Mouse (Mus musculus) intestine, embryonic 14.5 days (tissue): Measurements from ENCODE around the gene Slc4a8. TPM values are rescaled to one million over a fixed set of nuclear protein-coding genes. Genes with fewer than 3 reads are reported as not detected.
"Not testable (repeated sequence)": the region's sequence is repeated elsewhere in the genome, so short reads cannot be mapped to it uniquely, and the experiment has no call there.

Source experiments
- ATAC-seq: fragments of 200-750 bp; cut with Nextera tagmentation; replicated peaks from 2 replicates; pipeline ENCODE4 v1.8.0; 2017; ENCODE audit warnings: low read depth, moderate number of reproducible peaks, moderate TSS enrichment, moderate library complexity; ENCODE audit not compliant: low FRiP score, low TSS enrichment
- DNase-seq: peaks from one replicate; pipeline ENCODE4 v3.0.0-alpha.2; 2018; ENCODE audit warnings: low spot score
- H3K27ac ChIP-seq: fragments of 300-500 bp; sonication (generic); 2 replicates; pipeline ENCODE4 v1.5.1; 2014; ENCODE audit warnings: low read depth, mild to moderate bottlenecking, control low read depth
- H3K27me3 ChIP-seq: fragments of 300-500 bp; sonication (generic); replicated peaks from 2 replicates; pipeline ENCODE4 v1.6.1; 2014; ENCODE audit warnings: low read length, control low read depth; ENCODE audit not compliant: control insufficient read depth, insufficient read depth
- H3K36me3 ChIP-seq: fragments of 300-500 bp; sonication (generic); 2 replicates; pipeline ENCODE4 v1.6.1; 2014; ENCODE audit warnings: low read length, control low read depth; ENCODE audit not compliant: control insufficient read depth, insufficient read depth
- H3K4me1 ChIP-seq: fragments of 300-500 bp; sonication (generic); replicated peaks from 2 replicates; pipeline ENCODE4 v1.6.1; 2014; ENCODE audit warnings: low read length, control low read depth, mixed read lengths; ENCODE audit not compliant: control insufficient read depth, insufficient read depth
- H3K4me2 ChIP-seq: fragments of 300-500 bp; sonication (generic); 2 replicates; pipeline ENCODE4 v1.6.1; 2014; ENCODE audit warnings: low read length
- H3K4me3 ChIP-seq: fragments of 300-500 bp; sonication (generic); 2 replicates; pipeline ENCODE4 v1.5.1; 2014; ENCODE audit warnings: low read depth, low read length, control low read depth, mixed read lengths
- H3K9ac ChIP-seq: fragments of 300-500 bp; sonication (generic); 2 replicates; pipeline ENCODE4 v1.6.1; 2014; ENCODE audit warnings: mild to moderate bottlenecking, low read length
- H3K9me3 ChIP-seq: fragments of 300-500 bp; sonication (generic); 2 replicates; pipeline ENCODE4 v1.6.1; 2016; ENCODE audit warnings: low read length, control low read depth; ENCODE audit not compliant: control insufficient read depth
- WGBS: fragments of 180-500 bp; shearing (Covaris S2); extraction: QIAGEN DNeasy Blood & Tissue Kit; methylation state at CpG from one replicate; pipeline ENCODE4 v1.1.7; 2014; 5-methylcytosine and 5-hydroxymethylcytosine counted together
- polyA plus RNA-seq: library from polyadenylated mRNA; unstranded; fragments of >200 nt; fragmentation: Nextera tagmentation; extraction: Ambion mirVana; gene quantifications from 2 replicates; pipeline ENCODE4 v1.2.1, GENCODE M21; 2014

Gene Slc4a8
- polyA plus RNA-seq, 1 experiment from 2014 or later: 5.4 TPM

GRCm38 (mm10) chr15:100757527-100757978, 4.0 kb upstream of the Slc4a8 start:
- Histone ChIP-seq H3K4me1 (peaks cover 7% of the 10 kb centered on the region), H3K36me3 (no peaks in the 10 kb centered on the region), H3K27me3 (no peaks in the 10 kb centered on the region), H3K9ac (no peak overlapping the region), H3K9me3 (no peaks in the 10 kb centered on the region), H3K27ac (no peak overlapping the region), H3K4me2 (no peak overlapping the region), H3K4me3 (no peak overlapping the region)
- peak; percentile 3; the same call in 1 of the 2 replicates for ATAC-seq
- DNase-seq: peak; percentile 84
- WGBS: 2% methylated on average over 7 of the region's 7 CpGs

GRCm38 (mm10) chr15:100759286-100759685, 2.3 kb upstream of the Slc4a8 start:
- DNase-seq (peak; percentile 23), ATAC-seq (no peak)
- WGBS: 90% methylated on average over 10 of the region's 10 CpGs
- no peak overlapping the region for H3K4me2 ChIP-seq
- no peak overlapping the region for H3K27ac ChIP-seq
- peaks cover 7% of the 10 kb centered on the region for H3K4me1 ChIP-seq
- no peaks in the 10 kb centered on the region for H3K9me3 ChIP-seq
- no peaks in the 10 kb centered on the region for H3K36me3 ChIP-seq
- no peaks in the 10 kb centered on the region for H3K27me3 ChIP-seq
- no peak overlapping the region for H3K9ac ChIP-seq
- no peak overlapping the region for H3K4me3 ChIP-seq

- Histone ChIP-seq H3K4me1 (peaks cover 7% of the 10 kb centered on the region), H3K4me3 (peak overlapping the region; percentile 59), H3K9ac (no peak overlapping the region), H3K27ac (peak overlapping the region; percentile 12), H3K4me2 (peak overlapping the region; percentile 86), H3K9me3 (no peaks in the 10 kb centered on the region), H3K36me3 (no peaks in the 10 kb centered on the region), H3K27me3 (no peaks in the 10 kb centered on the region)
- ATAC-seq: peak; percentile 3; the same call in 1 of the 2 replicates
- WGBS: 21% methylated on average over 9 of the region's 9 CpGs
- no peak for DNase-seq
Observed at GRCm38 (mm10) chr15:100761036-100761418, 520 bp upstream of the Slc4a8 start.

- Histone ChIP-seq H3K4me1 (peaks cover 7% of the 10 kb centered on the region), H3K4me3 (peak overlapping the region; percentile 59; the same call in 1 of the 2 replicates), H3K9me3 (no peaks in the 10 kb centered on the region), H3K4me2 (peak overlapping the region; percentile 86), H3K9ac (no peak overlapping the region), H3K36me3 (no peaks in the 10 kb centered on the region), H3K27ac (no peak overlapping the region), H3K27me3 (no peaks in the 10 kb centered on the region)
- WGBS: 49% methylated on average over 8 of the region's 8 CpGs
- ATAC-seq (no peak), DNase-seq (no peak)
Observed at GRCm38 (mm10) chr15:100762649-100763048, 1.1 kb downstream of the Slc4a8 start.

GRCm38 (mm10) chr15:100764163-100764951, 2.8 kb downstream of the Slc4a8 start:
- no peaks in the 10 kb centered on the region for H3K36me3 ChIP-seq
- no peaks in the 10 kb centered on the region for H3K9me3 ChIP-seq
- H3K27ac ChIP-seq: no peak overlapping the region
- DNase-seq: no peak
- no peak overlapping the region for H3K9ac ChIP-seq
- peaks cover 7% of the 10 kb centered on the region for H3K4me1 ChIP-seq
- no peaks in the 10 kb centered on the region for H3K27me3 ChIP-seq
- H3K4me3 ChIP-seq: no peak overlapping the region
- WGBS: 85% methylated on average over 16 of the region's 16 CpGs
- no peak overlapping the region for H3K4me2 ChIP-seq
- ATAC-seq: no peak

GRCm38 (mm10) chr15:100766826-100767225, 5.3 kb downstream of the Slc4a8 start:
- DNase-seq: no peak
- H3K4me2 ChIP-seq: no peak overlapping the region
- H3K27ac ChIP-seq: no peak overlapping the region
- H3K9me3 ChIP-seq: no peaks in the 10 kb centered on the region
- no peaks in the 10 kb centered on the region for H3K4me1 ChIP-seq
- no peaks in the 10 kb centered on the region for H3K36me3 ChIP-seq
- no peak overlapping the region for H3K9ac ChIP-seq
- ATAC-seq: no peak
- WGBS: 77% methylated on average over 9 of the region's 9 CpGs
- no peaks in the 10 kb centered on the region for H3K27me3 ChIP-seq
- H3K4me3 ChIP-seq: no peak overlapping the region

- Histone ChIP-seq H3K27me3 (no peaks in the 10 kb centered on the region), H3K4me3 (no peak overlapping the region), H3K36me3 (no peaks in the 10 kb centered on the region), H3K9me3 (no peaks in the 10 kb centered on the region), H3K27ac (no peak overlapping the region), H3K4me2 (no peak overlapping the region), H3K4me1 (no peaks in the 10 kb centered on the region), H3K9ac (no peak overlapping the region)
- ATAC-seq (no peak), DNase-seq (no peak)
- WGBS: 84% methylated on average over 13 of the region's 13 CpGs
Observed at GRCm38 (mm10) chr15:100767851-100768250, 6.3 kb downstream of the Slc4a8 start.

- H3K4me2 ChIP-seq, DNase-seq, H3K4me3 ChIP-seq, H3K27ac ChIP-seq, ATAC-seq, H3K36me3 ChIP-seq, H3K4me1 ChIP-seq, H3K27me3 ChIP-seq, H3K9me3 ChIP-seq, H3K9ac ChIP-seq: not testable (repeated sequence)
- WGBS: 80% methylated on average over 4 of the region's 4 CpGs
Observed at GRCm38 (mm10) chr15:100769023-100769422, 7.5 kb downstream of the Slc4a8 start.

- no peak for DNase-seq
Observed at GRCm38 (mm10) chr15:100770338-100770737, 8.8 kb downstream of the Slc4a8 start.

More at GRCm38 (mm10) chr15:100770338-100770737, 8.8 kb downstream of the Slc4a8 start:
- Histone ChIP-seq H3K4me2 (no peak overlapping the region), H3K27ac (no peak overlapping the region), H3K4me1 (peaks cover 10% of the 10 kb centered on the region), H3K27me3 (no peaks in the 10 kb centered on the region), H3K4me3 (no peak overlapping the region), H3K9ac (no peak overlapping the region), H3K36me3 (no peaks in the 10 kb centered on the region), H3K9me3 (no peaks in the 10 kb centered on the region)
- 97% methylated on average over 5 of the region's 5 CpGs for WGBS
- ATAC-seq: no peak
